Mouse (Mus musculus) MEL (cell line): ENCODE measurements at regions not wholly inside any gene's neighbourhood (a gene's known extent, or its start where the extent isn't known, plus 50 kb on each side); places are given as distances from the start of the nearest gene placed in this dataset.

Source experiments
- DNase-seq: peaks from one replicate; pipeline ENCODE4 v3.0.0; 2011; ENCODE audit warnings: low read depth, low spot score
- H3K27ac ChIP-seq: 2 replicates; pipeline ENCODE4 v1.5.1; 2012; ENCODE audit warnings: low read depth, mild to moderate bottlenecking, control low read depth, low read length, moderate library complexity; ENCODE audit not compliant: control insufficient read depth
- H3K27me3 ChIP-seq, 2 experiments: fragments of 150-350 bp in 1 of 2; sonication (generic) in 1 of 2; 2 replicates each; pipeline ENCODE4 v1.6.1; 2012; ENCODE audit warnings: low read length in 2 of 2, mild to moderate bottlenecking in 2 of 2, improper control_type of control experiment in 1 of 2, moderate library complexity in 1 of 2; ENCODE audit not compliant: insufficient read depth in 2 of 2, control insufficient read depth in 1 of 2
- H3K36me3 ChIP-seq, 2 experiments: 2 replicates each; pipeline ENCODE4 v1.6.1; 2012 to 2014; ENCODE audit warnings: low read length in 2 of 2, improper control_type of control experiment in 1 of 2, inconsistent platforms in 1 of 2, mild to moderate bottlenecking in 1 of 2; ENCODE audit not compliant: insufficient read depth in 2 of 2, control insufficient read depth in 1 of 2
- H3K4me1 ChIP-seq, 2 experiments: fragments of 150-350 bp in 1 of 2; sonication (generic) in 1 of 2; 2 replicates each; pipeline ENCODE4 v1.6.1; 2012; ENCODE audit warnings: low read length in 2 of 2, improper control_type of control experiment in 1 of 2, mild to moderate bottlenecking in 1 of 2; ENCODE audit not compliant: insufficient read depth in 2 of 2, control insufficient read depth in 1 of 2
- H3K4me3 ChIP-seq, 2 experiments: fragments of 150-350 bp in 1 of 2; sonication (generic) in 1 of 2; 2 replicates each; pipeline ENCODE4 v1.5.1; 2012; ENCODE audit warnings: low read depth in 2 of 2, low read length in 2 of 2, mild to moderate bottlenecking in 2 of 2, moderate library complexity in 2 of 2, control low read depth in 1 of 2, improper control_type of control experiment in 1 of 2; ENCODE audit not compliant: control insufficient read depth in 1 of 2, insufficient read depth in 1 of 2
- H3K79me2 ChIP-seq: 2 replicates; pipeline ENCODE4 v1.6.1; 2012; ENCODE audit warnings: mild to moderate bottlenecking, low read length, moderate library complexity; ENCODE audit not compliant: control insufficient read depth, poor library complexity, insufficient read depth
- H3K9ac ChIP-seq: 2 replicates; pipeline ENCODE4 v1.6.1; 2012; ENCODE audit warnings: low read depth, mild to moderate bottlenecking, control low read depth, low read length, moderate library complexity; ENCODE audit not compliant: control insufficient read depth, poor library complexity, severe bottlenecking
- H3K9me3 ChIP-seq: fragments of 150-350 bp; sonication (generic); replicated peaks from 2 replicates; pipeline ENCODE4 v1.6.1; 2012; ENCODE audit warnings: mild to moderate bottlenecking, low read length, improper control_type of control experiment, moderate library complexity; ENCODE audit not compliant: insufficient read depth
- CHD1 ChIP-seq: IDR thresholded peaks from 2 replicates; pipeline ENCODE4 v1.6.1; 2012; ENCODE audit warnings: low read depth, mild to moderate bottlenecking, inconsistent platforms, low read length, improper control_type of control experiment
- E2F4 ChIP-seq: IDR thresholded peaks from 2 replicates; pipeline ENCODE4 v1.6.1; 2011; ENCODE audit warnings: low read depth, low read length, improper control_type of control experiment, borderline replicate concordance
- ELF1 ChIP-seq: IDR thresholded peaks from 2 replicates; pipeline ENCODE4 v1.6.1; 2014; ENCODE audit warnings: low read depth, mild to moderate bottlenecking, inconsistent platforms, low read length, improper control_type of control experiment, moderate library complexity
- EP300 ChIP-seq, 2 experiments: IDR thresholded peaks; 2 replicates each; pipeline ENCODE4 v1.6.1; 2011; ENCODE audit warnings: improper control_type of control experiment in 2 of 2, low read length in 2 of 2, low read depth in 1 of 2, mild to moderate bottlenecking in 1 of 2
- ETS1 ChIP-seq: IDR thresholded peaks from 2 replicates; pipeline ENCODE4 v1.6.1; 2012; ENCODE audit warnings: low read depth, mild to moderate bottlenecking, inconsistent platforms, low read length, improper control_type of control experiment, moderate library complexity
- GABPA ChIP-seq: IDR thresholded peaks from 2 replicates; pipeline ENCODE4 v1.6.1; 2012; ENCODE audit warnings: low read depth, mild to moderate bottlenecking, inconsistent platforms, low read length, improper control_type of control experiment, moderate library complexity
- JUND ChIP-seq: IDR thresholded peaks from 2 replicates; pipeline ENCODE4 v1.6.1; 2011; ENCODE audit warnings: low read depth, mild to moderate bottlenecking, improper control_type of control experiment, low read length
- KAT2A ChIP-seq: conservative IDR thresholded peaks from 2 replicates; pipeline ENCODE4 v1.6.1; 2012; ENCODE audit warnings: low read depth, low read length, improper control_type of control experiment, inconsistent platforms
- MAX ChIP-seq: IDR thresholded peaks from 2 replicates; pipeline ENCODE4 v1.6.1; 2011; ENCODE audit warnings: low read length, improper control_type of control experiment
- MXI1 ChIP-seq: IDR thresholded peaks from 2 replicates; pipeline ENCODE4 v1.6.1; 2011; ENCODE audit warnings: mild to moderate bottlenecking, low read depth, low read length, improper control_type of control experiment
- MYB ChIP-seq: IDR thresholded peaks from 2 replicates; pipeline ENCODE4 v1.6.1; 2011; ENCODE audit warnings: mild to moderate bottlenecking, low read depth, low read length, improper control_type of control experiment
- MYC ChIP-seq: IDR thresholded peaks from 2 replicates; pipeline ENCODE4 v1.6.1; 2011; ENCODE audit warnings: low read depth, mild to moderate bottlenecking, low read length, improper control_type of control experiment, moderate library complexity
- NRF1 ChIP-seq: IDR thresholded peaks from 2 replicates; pipeline ENCODE4 v1.6.1; 2014; ENCODE audit warnings: low read depth, mild to moderate bottlenecking, inconsistent platforms, low read length, improper control_type of control experiment, moderate library complexity; ENCODE audit not compliant: poor library complexity, insufficient read depth, severe bottlenecking
- POLR2AphosphoS2 ChIP-seq: IDR thresholded peaks from 2 replicates; pipeline ENCODE4 v1.6.1; 2011; ENCODE audit warnings: low read length, improper control_type of control experiment
- RAD21 ChIP-seq: IDR thresholded peaks from 2 replicates; pipeline ENCODE4 v1.6.1; 2011; ENCODE audit warnings: mild to moderate bottlenecking, low read depth, low read length, improper control_type of control experiment
- RCOR1 ChIP-seq: IDR thresholded peaks from 2 replicates; pipeline ENCODE4 v1.6.1; 2012; ENCODE audit warnings: low read depth, mild to moderate bottlenecking, inconsistent platforms, low read length, improper control_type of control experiment
- SIN3A ChIP-seq: IDR thresholded peaks from 2 replicates; pipeline ENCODE4 v1.6.1; 2012; ENCODE audit warnings: low read length, improper control_type of control experiment, inconsistent platforms
- SMC3 ChIP-seq: IDR thresholded peaks from 2 replicates; pipeline ENCODE4 v1.6.1; 2011; ENCODE audit warnings: low read depth, low read length, improper control_type of control experiment
- TAL1 ChIP-seq: IDR thresholded peaks from 2 replicates; pipeline ENCODE4 v1.6.1; 2012; ENCODE audit warnings: mild to moderate bottlenecking, inconsistent platforms, low read length, moderate library complexity, mixed read lengths
- TCF12 ChIP-seq: IDR thresholded peaks from 2 replicates; pipeline ENCODE4 v1.6.1; 2014; ENCODE audit warnings: low read depth, mild to moderate bottlenecking, inconsistent platforms, low read length, improper control_type of control experiment, moderate library complexity
- UBTF ChIP-seq: IDR thresholded peaks from 2 replicates; pipeline ENCODE4 v1.6.1; 2012; ENCODE audit warnings: low read depth, mild to moderate bottlenecking, inconsistent platforms, low read length, improper control_type of control experiment, moderate library complexity, borderline replicate concordance; ENCODE audit not compliant: insufficient read depth
- USF2 ChIP-seq, 2 experiments: IDR thresholded peaks; 2 replicates each; pipeline ENCODE4 v1.6.1; 2011 to 2012; ENCODE audit warnings: improper control_type of control experiment in 2 of 2, low read length in 2 of 2, borderline replicate concordance in 1 of 2, inconsistent platforms in 1 of 2, low read depth in 1 of 2, mild to moderate bottlenecking in 1 of 2; ENCODE audit not compliant: insufficient read depth in 1 of 2
- ZC3H11A ChIP-seq: IDR thresholded peaks from 2 replicates; pipeline ENCODE4 v1.6.1; 2012; ENCODE audit warnings: low read depth, mild to moderate bottlenecking, inconsistent platforms, low read length, improper control_type of control experiment
- ZMIZ1 ChIP-seq: IDR thresholded peaks from 2 replicates; pipeline ENCODE4 v1.6.1; 2012; ENCODE audit warnings: low read depth, mild to moderate bottlenecking, inconsistent platforms, low read length, improper control_type of control experiment, moderate library complexity
- ZNF384 ChIP-seq: IDR thresholded peaks from 2 replicates; pipeline ENCODE4 v1.6.1; 2012; ENCODE audit warnings: low read depth, mild to moderate bottlenecking, inconsistent platforms, low read length, improper control_type of control experiment

GRCm38 (mm10) chr6:127269021-127269420 lies 117.0 kb upstream of the Ccnd2 start:
- Histone ChIP-seq H3K4me1 (peaks cover 0 to 4% of the 10 kb centered on the region in 2 experiments; a peak in 1 of 4 replicates), H3K4me3 (no peak overlapping the region), H3K79me2 (no peaks in the 10 kb centered on the region), H3K36me3 (peaks cover 0 to 3% of the 10 kb centered on the region in 2 experiments; a peak in 2 of 4 replicates), H3K27ac (no peak overlapping the region), H3K9me3 (no peaks in the 10 kb centered on the region), H3K27me3 (no peaks in the 10 kb centered on the region), H3K9ac (no peak overlapping the region)
- no peak for DNase-seq
- TF ChIP-seq USF2 (IDR thresholded peaks at IDR 0.05; ENCODE audit: borderline replicate concordance in 1 of 2, insufficient read depth in 1 of 2, low read depth in 1 of 2, low read length in 2 of 2) (no peak), RAD21 (no peak), MYB (no peak), TAL1 (no peak), TCF12 (no peak), NRF1 (no peak), EP300 (IDR thresholded peaks at IDR 0.05; ENCODE audit: low read depth in 1 of 2, low read length in 2 of 2) (no peak), MYC (no peak), MAX (no peak), UBTF (no peak), ELF1 (no peak)

- peaks cover 0 to 4% of the 10 kb centered on the region in 2 experiments; a peak in 1 of 4 replicates for H3K4me1 ChIP-seq
- no peaks in the 10 kb centered on the region for H3K9me3 ChIP-seq
- no peak for DNase-seq
- peaks cover 0 to 3% of the 10 kb centered on the region in 2 experiments; a peak in 2 of 4 replicates for H3K36me3 ChIP-seq
- no peak for TF ChIP-seq ZC3H11A
- TF ChIP-seq POLR2AphosphoS2: no peak
- TF ChIP-seq NRF1: no peak
- no peak for TF ChIP-seq MXI1
- no peak for TF ChIP-seq ZMIZ1
- TF ChIP-seq UBTF: no peak
- TF ChIP-seq ZNF384: no peak
- no peak for TF ChIP-seq E2F4
- no peak for TF ChIP-seq GABPA
- no peak for TF ChIP-seq MYB
- no peak for TF ChIP-seq SIN3A
- TF ChIP-seq KAT2A: no peak
- TF ChIP-seq JUND: no peak
- no peak for TF ChIP-seq ETS1
- TF ChIP-seq USF2 (IDR thresholded peaks at IDR 0.05; ENCODE audit: borderline replicate concordance in 1 of 2, insufficient read depth in 1 of 2, low read depth in 1 of 2, low read length in 2 of 2): no peak
- TF ChIP-seq RCOR1: no peak
- TF ChIP-seq TCF12: no peak
- no peak for TF ChIP-seq SMC3
- no peak for TF ChIP-seq CHD1
- H3K27ac ChIP-seq: no peak overlapping the region
- H3K9ac ChIP-seq: no peak overlapping the region
- H3K4me3 ChIP-seq: no peak overlapping the region
- H3K79me2 ChIP-seq: no peaks in the 10 kb centered on the region
- no peaks in the 10 kb centered on the region for H3K27me3 ChIP-seq
Observed at GRCm38 (mm10) chr6:127269525-127270044, 117.6 kb upstream of the Ccnd2 start.
